Mouse (Mus musculus): ENCODE results near the gene Stbd1.

The Stbd1 gene

DNA sequence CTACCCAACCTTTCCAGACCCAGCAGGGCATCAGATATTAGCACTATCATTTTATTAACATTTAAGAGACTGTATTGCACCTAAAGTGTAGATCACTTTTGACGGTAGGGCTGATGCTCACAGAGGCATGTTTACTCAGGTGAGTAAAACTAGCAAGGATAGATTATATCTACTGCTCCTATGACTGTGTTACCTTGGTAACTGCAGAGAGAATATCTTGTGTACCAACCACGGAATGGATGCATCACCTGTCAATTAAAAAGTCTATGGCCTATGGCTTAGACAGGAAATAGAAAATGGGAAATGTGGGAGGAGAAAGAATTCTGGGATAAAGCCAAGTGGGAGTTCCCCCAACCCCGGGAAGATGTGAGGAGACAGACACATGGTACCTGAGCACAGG, 32.1 kb downstream of the Stbd1 start:
- DNase-seq (ENCODE audit: extremely low spot score, low read depth, low spot score): no peak

DNA sequence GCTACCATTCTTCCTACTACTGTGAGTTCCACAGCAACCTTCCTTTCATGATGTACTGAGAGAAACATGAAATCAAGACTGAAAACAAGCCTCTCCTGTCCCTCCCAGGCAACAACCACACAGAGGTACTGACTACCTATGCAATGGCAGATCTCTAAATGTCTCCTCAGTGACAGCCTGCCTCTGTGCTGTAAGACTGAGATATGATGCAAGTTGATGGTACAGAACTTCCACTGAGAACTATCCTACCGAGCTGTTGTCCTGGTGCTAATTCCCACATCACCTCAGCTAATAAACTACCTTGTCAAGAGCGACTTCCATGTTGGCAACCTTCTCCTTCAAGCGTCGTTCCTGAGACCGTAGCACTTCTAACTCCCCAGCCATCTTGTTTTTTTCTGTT, 33.0 kb downstream of the Stbd1 start:
- DNase-seq (ENCODE audit: extremely low spot score, low read depth, low spot score): no peak

DNA sequence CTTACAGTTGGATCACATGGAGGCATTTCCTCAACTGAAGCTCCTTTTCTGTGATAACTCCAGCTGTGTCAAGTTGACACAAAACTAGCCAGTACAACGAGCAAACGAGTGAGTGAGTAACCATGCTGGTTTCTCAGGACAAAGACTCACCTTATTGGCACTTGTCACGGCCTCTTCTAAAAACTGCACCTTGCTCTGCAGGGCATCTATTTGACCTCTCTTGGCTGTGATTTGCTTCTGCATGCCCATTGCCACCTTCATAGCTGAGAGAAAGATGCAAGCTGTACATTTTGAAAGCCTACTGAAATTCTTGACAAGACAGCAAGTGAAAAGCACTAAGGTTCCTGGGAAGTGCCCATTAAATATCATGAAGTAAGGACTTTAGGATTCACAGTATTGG, 38.0 kb downstream of the Stbd1 start:
- no peak for DNase-seq (ENCODE audit: extremely low spot score, low read depth, low spot score)

All from hindlimb bud, embryonic 11.5 days (tissue).